Mouse (Mus musculus): ENCODE data around the gene H2afy2.

DNA sequence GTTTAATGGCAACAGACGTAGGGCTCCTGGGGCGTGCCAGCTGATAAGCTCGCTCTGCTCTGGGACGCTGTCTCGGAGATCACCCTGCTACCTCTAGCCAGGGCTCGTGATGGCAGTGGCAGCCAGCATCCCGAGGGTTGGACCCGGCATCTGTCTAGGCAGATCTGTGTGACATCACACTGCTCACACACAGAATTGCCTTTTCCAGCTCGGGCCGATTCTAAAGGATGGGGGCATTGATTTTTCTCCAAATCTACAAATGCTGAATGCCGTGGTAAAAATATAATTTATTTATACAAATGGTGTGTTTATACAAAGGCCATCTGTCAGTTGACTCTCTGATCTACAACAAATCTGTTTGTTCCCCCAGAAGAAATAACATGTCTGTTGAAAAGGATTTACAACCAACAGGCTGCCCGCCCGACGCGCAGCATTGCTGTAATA is 14.2 kb upstream of the H2afy2 start:
- TF ChIP-seq CTCF (IDR thresholded peaks at IDR 0.05; ENCODE audit: low read depth), result no peak
- no peak for TF ChIP-seq EP300 (IDR thresholded peaks at IDR 0.05; ENCODE audit: low read depth)
